Mouse (Mus musculus) liver, postnatal 0 days (tissue): ENCODE measurements around the gene Tmem120b.

Experiments
- CTCF ChIP-seq: sonication (generic); IDR thresholded peaks from 2 replicates; pipeline ENCODE4 v1.5.1; 2016; ENCODE audit warnings: antibody characterized with exemption, low read depth
- EP300 ChIP-seq: IDR thresholded peaks from 2 replicates; pipeline ENCODE4 v1.6.1; 2016; ENCODE audit warnings: antibody characterized with exemption, low read depth, mild to moderate bottlenecking

GRCm38 (mm10) chr5:123116080-123116479 lies 47.9 kb downstream of the Tmem120b start:
- TF ChIP-seq CTCF (no peak), EP300 (no peak)
